Mouse (Mus musculus): ENCODE data around the gene Hoxc10. TPM values are rescaled to one million over a fixed set of nuclear protein-coding genes. Genes with fewer than 3 reads are reported as not detected.

Hoxc10 gene
- polyA plus RNA-seq, 1 experiment from 2014 or later: not detected

GRCm38 (mm10) chr15:102963671-102964640, 2.6 kb upstream of the Hoxc10 start:
- Histone ChIP-seq H3K27me3 (peaks cover 97% of the 10 kb centered on the region), H3K9ac (no peak overlapping the region), H3K4me2 (no peak overlapping the region), H3K4me1 (0 out of 2 replicates have a peak, but pooled peaks cover 5% of the 10 kb centered on the region), H3K4me3 (no peak overlapping the region), H3K36me3 (no peaks in the 10 kb centered on the region), H3K9me3 (no peaks in the 10 kb centered on the region), H3K27ac (no peak overlapping the region)
- WGBS: 2% methylated on average over 28 of the region's 28 CpGs
- ATAC-seq (ENCODE audit: borderline replicate concordance, extremely low read depth, low FRiP score, low TSS enrichment): no peak

DNA sequence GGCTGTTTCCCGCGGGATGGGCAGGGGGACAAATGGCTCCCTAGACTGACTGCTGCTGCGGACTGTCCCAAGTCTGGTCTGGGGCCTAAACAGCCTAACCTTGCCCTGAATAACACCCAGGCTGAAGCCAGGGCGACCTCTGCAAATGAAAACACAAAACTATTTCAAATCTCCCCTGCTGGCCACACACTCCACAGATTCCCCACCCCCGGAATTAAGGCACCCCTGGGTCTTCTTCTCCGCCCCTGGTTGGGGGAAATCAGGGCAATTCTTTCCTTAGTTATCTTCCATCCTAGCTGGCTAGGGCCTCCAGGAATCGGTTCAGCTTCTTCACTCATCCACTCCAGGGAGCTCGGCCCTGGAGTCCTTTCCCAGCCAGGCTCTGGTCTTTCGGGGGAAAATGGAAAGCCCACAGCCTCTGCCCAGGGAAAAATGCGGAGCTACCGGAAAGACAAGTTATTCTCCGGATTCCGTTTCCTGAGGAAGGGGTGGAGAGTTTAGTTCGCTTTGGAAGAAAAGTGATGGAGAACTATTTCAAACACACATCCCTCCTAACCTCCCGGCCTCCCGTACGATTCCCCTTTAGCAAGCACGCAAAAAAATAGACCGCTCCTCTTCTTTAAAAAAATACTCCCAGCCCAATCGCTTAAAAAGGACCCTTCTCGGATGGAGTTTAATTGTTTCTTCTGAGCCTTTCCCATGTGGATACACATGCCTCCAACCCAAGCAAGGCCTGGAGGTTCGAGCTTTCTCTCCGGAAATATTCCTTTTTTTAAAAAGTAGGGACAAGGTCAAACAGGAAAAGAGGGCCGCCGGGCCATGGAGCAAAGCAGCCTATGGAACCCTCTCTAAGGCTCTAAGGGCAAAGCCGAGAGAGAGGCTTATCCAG, 1.3 kb upstream of the Hoxc10 start:
- Histone ChIP-seq H3K36me3 (no peaks in the 10 kb centered on the region), H3K4me1 (0 out of 2 replicates have a peak, but pooled peaks cover 5% of the 10 kb centered on the region), H3K4me3 (no peak overlapping the region), H3K4me2 (no peak overlapping the region), H3K9ac (no peak overlapping the region), H3K27me3 (peaks cover 97% of the 10 kb centered on the region), H3K9me3 (no peaks in the 10 kb centered on the region), H3K27ac (no peak overlapping the region)
- WGBS: 4% methylated on average over 26 of the region's 26 CpGs
- no peak for ATAC-seq (ENCODE audit: borderline replicate concordance, extremely low read depth, low FRiP score, low TSS enrichment)

DNA sequence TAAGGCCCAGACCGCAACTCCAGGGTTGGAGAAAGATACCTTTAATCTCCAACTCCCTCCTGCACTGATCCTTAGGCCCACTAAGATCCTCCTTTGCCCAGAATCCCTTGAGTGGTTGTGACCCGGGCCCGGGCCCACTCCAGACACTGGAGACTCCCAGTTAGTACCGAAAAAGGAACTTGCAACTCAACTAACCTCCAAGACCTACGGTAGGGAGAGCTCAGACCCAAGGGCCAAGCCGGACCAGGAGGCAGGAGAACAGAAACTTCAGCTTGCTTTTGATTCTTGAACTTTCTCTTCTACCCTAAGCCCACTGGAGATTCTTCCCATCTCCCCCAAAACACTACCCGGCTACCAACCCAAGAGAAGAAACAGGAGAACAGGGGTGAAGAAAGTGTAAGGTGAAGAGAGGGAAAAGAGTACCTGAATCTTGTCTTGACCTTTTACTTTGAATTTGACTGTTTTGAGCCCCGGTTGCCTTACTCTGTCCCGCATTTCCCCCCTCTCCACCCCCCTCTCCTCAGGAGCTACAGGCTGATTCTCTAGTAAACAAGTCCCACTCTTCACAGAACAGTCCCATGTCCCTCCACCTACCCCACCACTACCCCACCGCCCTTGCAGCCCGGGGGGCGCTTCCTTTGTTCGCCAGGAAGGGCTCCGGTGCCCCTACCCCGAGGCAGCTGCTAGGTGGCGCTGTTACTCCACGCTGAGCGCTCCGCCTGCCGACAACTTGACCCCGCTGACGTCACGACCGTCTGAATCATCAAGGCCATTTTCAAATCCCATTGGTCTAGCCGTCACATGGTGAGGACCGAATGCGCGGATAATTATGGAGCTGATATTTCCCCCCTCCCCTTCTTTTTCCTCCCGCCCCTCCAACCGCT, 462 bp upstream of the Hoxc10 start:
- H3K4me3 ChIP-seq: 0 out of 2 replicates have a peak overlapping the region, but pooled peaks have one; percentile 9
- peak; percentile 59; the same call in 1 of the 2 replicates for ATAC-seq (ENCODE audit: borderline replicate concordance, extremely low read depth, low FRiP score, low TSS enrichment)
- peaks cover 97% of the 10 kb centered on the region for H3K27me3 ChIP-seq
- no peak overlapping the region for H3K9ac ChIP-seq
- WGBS: 4% methylated on average over 30 of the region's 30 CpGs
- no peak overlapping the region for H3K27ac ChIP-seq
- no peaks in the 10 kb centered on the region for H3K36me3 ChIP-seq
- 0 out of 2 replicates have a peak, but pooled peaks cover 5% of the 10 kb centered on the region for H3K4me1 ChIP-seq
- no peaks in the 10 kb centered on the region for H3K9me3 ChIP-seq
- H3K4me2 ChIP-seq: peak overlapping the region; percentile 12; the same call in 1 of the 2 replicates

DNA sequence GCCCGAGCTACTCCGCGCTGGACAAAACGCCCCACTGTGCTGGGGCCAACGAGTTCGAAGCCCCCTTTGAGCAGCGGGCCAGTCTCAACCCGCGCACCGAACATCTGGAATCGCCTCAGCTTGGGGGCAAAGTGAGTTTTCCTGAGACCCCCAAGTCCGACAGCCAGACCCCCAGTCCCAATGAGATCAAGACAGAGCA, 615 bp downstream of the Hoxc10 start, which contains the start of gene Hoxc5:
Hoxc5 (plus strand) TSS at position 132 of the 199 bp plus-strand sequence.
- Histone ChIP-seq H3K27me3 (peaks cover 99% of the 10 kb centered on the region), H3K4me3 (0 out of 2 replicates have a peak within 1 kb of the TSS, but pooled peaks have one; percentile 9), H3K36me3 (no peaks in the 10 kb centered on the region), H3K9ac (no peak within 1 kb of the TSS), H3K27ac (no peak within 1 kb of the TSS), H3K4me2 (peak within 1 kb of the TSS; percentile 12; the same call in 1 of the 2 replicates), H3K9me3 (no peaks in the 10 kb centered on the region), H3K4me1 (0 out of 2 replicates have a peak, but pooled peaks cover 5% of the 10 kb centered on the region)
- no peak for ATAC-seq (ENCODE audit: borderline replicate concordance, extremely low read depth, low FRiP score, low TSS enrichment)
- 5% methylated on average over 12 of the region's 12 CpGs for WGBS

DNA sequence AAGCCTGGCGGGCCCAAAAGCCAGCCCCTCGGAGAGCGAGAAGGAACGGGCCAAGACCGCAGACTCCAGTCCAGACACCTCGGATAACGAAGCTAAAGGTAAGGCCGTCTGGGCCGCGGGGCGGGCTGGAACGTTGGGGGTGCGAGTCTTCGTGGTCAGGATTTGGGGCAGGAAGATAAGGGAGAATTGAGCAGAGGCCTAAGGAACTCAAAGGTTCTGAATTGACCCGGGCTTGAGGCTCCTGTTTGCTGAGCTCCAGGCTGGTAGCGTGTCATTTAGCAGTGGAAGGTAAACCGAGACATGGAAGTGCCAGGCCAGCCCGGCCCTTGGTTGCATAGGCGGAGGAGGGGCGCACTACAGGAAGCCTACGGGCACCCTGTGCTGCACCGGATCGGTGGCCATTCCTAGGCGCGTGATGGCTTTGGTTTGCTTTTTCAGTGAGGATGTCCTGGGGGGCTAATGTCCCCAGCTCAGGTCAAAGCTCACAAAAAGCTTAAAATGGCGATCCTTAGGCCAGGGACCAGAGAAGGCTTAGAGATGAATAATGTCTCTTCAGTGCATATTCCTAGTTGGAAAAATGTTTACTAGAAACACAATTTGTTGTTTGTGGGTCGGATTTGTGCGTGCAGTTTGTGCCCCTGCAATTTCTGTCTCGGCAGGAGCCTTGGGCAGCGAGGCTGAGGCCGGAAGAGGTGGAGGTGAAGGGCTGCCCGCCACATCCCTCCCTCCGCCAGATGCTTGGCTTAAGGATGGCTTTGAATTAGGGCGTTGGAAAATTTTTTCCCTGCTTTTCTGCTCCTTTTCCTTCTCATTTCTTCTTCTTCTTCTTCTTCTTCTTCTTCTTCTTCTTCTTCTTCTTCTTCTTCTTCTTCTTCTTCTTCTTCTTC, 1.2 kb downstream of the Hoxc10 start:
- 3% methylated on average over 34 of the region's 34 CpGs for WGBS
- Histone ChIP-seq H3K27me3 (peaks cover 99% of the 10 kb centered on the region), H3K9me3 (no peaks in the 10 kb centered on the region), H3K27ac (no peak overlapping the region), H3K4me3 (no peak overlapping the region), H3K9ac (no peak overlapping the region), H3K4me1 (0 out of 2 replicates have a peak, but pooled peaks cover 5% of the 10 kb centered on the region), H3K36me3 (no peaks in the 10 kb centered on the region), H3K4me2 (no peak overlapping the region)
- ATAC-seq (ENCODE audit: borderline replicate concordance, extremely low read depth, low FRiP score, low TSS enrichment): no peak

DNA sequence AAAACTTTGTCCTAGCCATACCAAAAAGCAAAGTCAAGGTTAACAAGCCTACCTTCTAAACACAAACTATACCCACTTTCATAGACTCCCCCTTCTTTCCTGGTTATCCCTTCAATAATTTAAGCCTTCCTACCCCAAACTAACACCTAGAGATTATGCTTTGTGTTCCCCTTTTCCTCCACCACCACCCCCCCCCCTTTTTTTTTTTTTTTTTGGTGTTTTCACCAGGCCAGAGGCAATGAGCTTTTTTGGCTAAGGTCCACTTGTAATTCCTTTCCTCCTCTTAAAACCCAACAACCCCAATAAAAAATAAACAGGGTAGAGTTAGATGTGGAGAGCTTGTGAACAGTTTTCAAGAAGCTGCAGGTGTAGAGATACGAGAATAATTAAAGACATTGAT, 2.7 kb downstream of the Hoxc10 start:
- no peak for ATAC-seq (ENCODE audit: borderline replicate concordance, extremely low read depth, low FRiP score, low TSS enrichment)
- WGBS: 39% methylated on average over 1 of the region's 1 CpGs
- H3K9me3 ChIP-seq: no peaks in the 10 kb centered on the region
- no peak overlapping the region for H3K4me2 ChIP-seq
- 0 out of 2 replicates have a peak, but pooled peaks cover 5% of the 10 kb centered on the region for H3K4me1 ChIP-seq
- H3K9ac ChIP-seq: no peak overlapping the region
- H3K36me3 ChIP-seq: no peaks in the 10 kb centered on the region
- H3K27ac ChIP-seq: no peak overlapping the region
- H3K4me3 ChIP-seq: no peak overlapping the region
- H3K27me3 ChIP-seq: peaks cover 99% of the 10 kb centered on the region

GRCm38 (mm10) chr15:102970740-102971139, 4.1 kb downstream of the Hoxc10 start:
- WGBS: 3% methylated on average over 12 of the region's 12 CpGs

DNA sequence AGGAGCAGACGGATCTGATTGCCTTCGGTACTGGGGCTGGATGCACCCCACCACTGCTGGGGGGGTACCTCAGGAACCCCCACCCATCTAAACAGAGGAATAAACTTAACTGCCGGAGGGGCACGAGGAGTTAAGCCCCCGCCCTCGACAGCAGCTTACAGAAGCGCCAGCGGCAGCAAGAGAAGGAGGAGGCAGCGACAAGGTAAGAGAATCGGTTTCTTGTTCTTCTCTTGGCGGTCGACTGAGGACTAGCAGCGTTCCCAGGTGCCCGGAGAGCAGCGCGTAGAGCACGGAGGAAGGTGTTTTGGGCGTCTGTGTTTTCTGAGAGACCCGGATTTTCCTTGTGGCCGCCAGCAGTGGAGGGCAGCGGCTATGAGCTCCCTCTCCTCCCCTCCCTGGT, 5.7 kb downstream of the Hoxc10 start:
- no peak overlapping the region for H3K9ac ChIP-seq

More at GRCm38 (mm10) chr15:102970740-102971139, 4.1 kb downstream of the Hoxc10 start:
- Histone ChIP-seq H3K9ac (no peak overlapping the region), H3K4me1 (0 out of 2 replicates have a peak, but pooled peaks cover 5% of the 10 kb centered on the region), H3K4me2 (no peak overlapping the region), H3K9me3 (no peaks in the 10 kb centered on the region), H3K27me3 (peaks cover 99% of the 10 kb centered on the region), H3K4me3 (no peak overlapping the region), H3K27ac (no peak overlapping the region), H3K36me3 (no peaks in the 10 kb centered on the region)
- no peak for ATAC-seq (ENCODE audit: borderline replicate concordance, extremely low read depth, low FRiP score, low TSS enrichment)

DNA sequence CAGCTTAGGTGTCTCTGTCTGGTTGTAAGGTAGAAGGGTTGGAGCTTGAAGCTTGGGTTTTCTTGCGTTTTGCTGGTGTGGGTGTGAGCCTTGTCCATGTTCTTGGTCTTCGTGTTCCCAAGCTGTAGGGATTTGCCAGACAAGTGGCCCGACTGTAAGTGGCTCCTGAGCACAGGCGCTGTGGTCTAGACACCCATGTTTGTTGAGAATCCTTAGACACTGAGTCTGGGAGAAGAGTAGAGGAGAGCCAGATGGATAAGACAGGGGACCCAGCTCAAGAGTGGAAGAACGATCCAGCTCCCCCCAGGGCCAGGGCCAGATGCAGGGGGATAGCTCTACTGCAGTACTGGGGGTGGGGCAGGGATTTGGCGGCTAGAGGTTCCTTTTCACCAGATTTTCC, 6.2 kb downstream of the Hoxc10 start:
- Histone ChIP-seq H3K4me2 (no peak overlapping the region), H3K9ac (no peak overlapping the region), H3K36me3 (no peaks in the 10 kb centered on the region), H3K27ac (no peak overlapping the region), H3K9me3 (no peaks in the 10 kb centered on the region), H3K4me3 (no peak overlapping the region), H3K4me1 (peaks cover 4% of the 10 kb centered on the region; the same call in 1 of the 2 replicates), H3K27me3 (peaks cover 99% of the 10 kb centered on the region)
- no peak for ATAC-seq (ENCODE audit: borderline replicate concordance, extremely low read depth, low FRiP score, low TSS enrichment)
- 2% methylated on average over 6 of the region's 6 CpGs for WGBS

More for the DNA sequence above, 5.7 kb downstream of the Hoxc10 start:
- H3K27me3 ChIP-seq: peaks cover 99% of the 10 kb centered on the region
- under 1% methylated on average over 21 of the region's 21 CpGs for WGBS
- H3K4me1 ChIP-seq: peaks cover 2% of the 10 kb centered on the region; the same call in 1 of the 2 replicates
- ATAC-seq (ENCODE audit: borderline replicate concordance, extremely low read depth, low FRiP score, low TSS enrichment): no peak
- H3K36me3 ChIP-seq: no peaks in the 10 kb centered on the region
- no peaks in the 10 kb centered on the region for H3K9me3 ChIP-seq
- H3K27ac ChIP-seq: no peak overlapping the region
- H3K4me2 ChIP-seq: no peak overlapping the region
- H3K4me3 ChIP-seq: no peak overlapping the region

DNA sequence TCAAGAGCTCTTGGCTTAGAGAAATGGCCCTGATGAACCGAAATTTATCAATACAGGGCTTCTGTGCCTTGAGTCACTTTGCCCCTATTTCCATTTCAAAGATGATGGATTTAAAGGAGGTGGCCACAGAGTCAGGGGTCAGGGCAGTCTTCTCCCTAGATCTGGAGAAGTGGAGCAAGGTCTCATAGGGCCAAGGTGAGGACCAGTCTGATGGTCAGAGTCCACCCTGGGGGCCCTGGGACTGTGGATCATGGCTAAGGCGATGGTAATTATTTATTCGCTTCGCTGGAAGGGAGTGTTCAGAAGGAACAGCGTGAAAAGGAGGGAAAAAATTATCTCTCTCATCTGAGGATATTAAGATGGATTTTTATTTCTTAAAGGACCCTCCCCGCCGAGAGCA, 8.4 kb downstream of the Hoxc10 start:
- no peak overlapping the region for H3K4me3 ChIP-seq

More for the DNA sequence above, 8.4 kb downstream of the Hoxc10 start:
- Histone ChIP-seq H3K27ac (no peak overlapping the region), H3K4me1 (peaks cover 4% of the 10 kb centered on the region; the same call in 1 of the 2 replicates), H3K27me3 (peaks cover 100% of the 10 kb centered on the region), H3K9me3 (no peaks in the 10 kb centered on the region), H3K4me2 (no peak overlapping the region), H3K36me3 (no peaks in the 10 kb centered on the region), H3K9ac (no peak overlapping the region)
- ATAC-seq (ENCODE audit: borderline replicate concordance, extremely low read depth, low FRiP score, low TSS enrichment): no peak
- WGBS: 4% methylated on average over 7 of the region's 7 CpGs
